Mouse (Mus musculus) MEL (cell line): ENCODE measurements around the gene Ucp3. TPM values are rescaled to one million over a fixed set of nuclear protein-coding genes. Genes with fewer than 3 reads are reported as not detected.

ENCODE experiments used
- DNase-seq: peaks from one replicate; pipeline ENCODE4 v3.0.0; 2011; ENCODE audit warnings: low read depth, low spot score
- H3K27ac ChIP-seq: 2 replicates; pipeline ENCODE4 v1.5.1; 2012; ENCODE audit warnings: low read depth, mild to moderate bottlenecking, control low read depth, low read length, moderate library complexity; ENCODE audit not compliant: control insufficient read depth
- H3K27me3 ChIP-seq, 2 experiments: fragments of 150-350 bp in 1 of 2; sonication (generic) in 1 of 2; 2 replicates each; pipeline ENCODE4 v1.6.1; 2012; ENCODE audit warnings: low read length in 2 of 2, mild to moderate bottlenecking in 2 of 2, improper control_type of control experiment in 1 of 2, moderate library complexity in 1 of 2; ENCODE audit not compliant: insufficient read depth in 2 of 2, control insufficient read depth in 1 of 2
- H3K36me3 ChIP-seq, 2 experiments: 2 replicates each; pipeline ENCODE4 v1.6.1; 2012 to 2014; ENCODE audit warnings: low read length in 2 of 2, improper control_type of control experiment in 1 of 2, inconsistent platforms in 1 of 2, mild to moderate bottlenecking in 1 of 2; ENCODE audit not compliant: insufficient read depth in 2 of 2, control insufficient read depth in 1 of 2
- H3K4me1 ChIP-seq, 2 experiments: fragments of 150-350 bp in 1 of 2; sonication (generic) in 1 of 2; 2 replicates each; pipeline ENCODE4 v1.6.1; 2012; ENCODE audit warnings: low read length in 2 of 2, improper control_type of control experiment in 1 of 2, mild to moderate bottlenecking in 1 of 2; ENCODE audit not compliant: insufficient read depth in 2 of 2, control insufficient read depth in 1 of 2
- H3K4me3 ChIP-seq, 2 experiments: fragments of 150-350 bp in 1 of 2; sonication (generic) in 1 of 2; 2 replicates each; pipeline ENCODE4 v1.5.1; 2012; ENCODE audit warnings: low read depth in 2 of 2, low read length in 2 of 2, mild to moderate bottlenecking in 2 of 2, moderate library complexity in 2 of 2, control low read depth in 1 of 2, improper control_type of control experiment in 1 of 2; ENCODE audit not compliant: control insufficient read depth in 1 of 2, insufficient read depth in 1 of 2
- H3K79me2 ChIP-seq: 2 replicates; pipeline ENCODE4 v1.6.1; 2012; ENCODE audit warnings: mild to moderate bottlenecking, low read length, moderate library complexity; ENCODE audit not compliant: control insufficient read depth, poor library complexity, insufficient read depth
- H3K9ac ChIP-seq: 2 replicates; pipeline ENCODE4 v1.6.1; 2012; ENCODE audit warnings: low read depth, mild to moderate bottlenecking, control low read depth, low read length, moderate library complexity; ENCODE audit not compliant: control insufficient read depth, poor library complexity, severe bottlenecking
- H3K9me3 ChIP-seq: fragments of 150-350 bp; sonication (generic); replicated peaks from 2 replicates; pipeline ENCODE4 v1.6.1; 2012; ENCODE audit warnings: mild to moderate bottlenecking, low read length, improper control_type of control experiment, moderate library complexity; ENCODE audit not compliant: insufficient read depth
- BHLHE40 ChIP-seq: IDR thresholded peaks from 2 replicates; pipeline ENCODE4 v1.6.1; 2012; ENCODE audit warnings: low read depth, mild to moderate bottlenecking, inconsistent platforms, low read length, improper control_type of control experiment, borderline replicate concordance
- GABPA ChIP-seq: IDR thresholded peaks from 2 replicates; pipeline ENCODE4 v1.6.1; 2012; ENCODE audit warnings: low read depth, mild to moderate bottlenecking, inconsistent platforms, low read length, improper control_type of control experiment, moderate library complexity
- GATA1 ChIP-seq: IDR thresholded peaks from 2 replicates; pipeline ENCODE4 v1.6.1; 2011; ENCODE audit warnings: low read depth, low read length, improper control_type of control experiment
- HCFC1 ChIP-seq: IDR thresholded peaks from 2 replicates; pipeline ENCODE4 v1.6.1; 2012; ENCODE audit warnings: low read depth, mild to moderate bottlenecking, inconsistent platforms, low read length, improper control_type of control experiment, moderate library complexity
- KAT2A ChIP-seq: conservative IDR thresholded peaks from 2 replicates; pipeline ENCODE4 v1.6.1; 2012; ENCODE audit warnings: low read depth, low read length, improper control_type of control experiment, inconsistent platforms
- MAX ChIP-seq: IDR thresholded peaks from 2 replicates; pipeline ENCODE4 v1.6.1; 2011; ENCODE audit warnings: low read length, improper control_type of control experiment
- MAZ ChIP-seq: IDR thresholded peaks from 2 replicates; pipeline ENCODE4 v1.6.1; 2012; ENCODE audit warnings: low read depth, mild to moderate bottlenecking, inconsistent platforms, low read length, improper control_type of control experiment
- MEF2A ChIP-seq: IDR thresholded peaks from 2 replicates; pipeline ENCODE4 v1.6.1; 2014; ENCODE audit warnings: low read depth, mild to moderate bottlenecking, inconsistent platforms, low read length, improper control_type of control experiment; ENCODE audit not compliant: poor library complexity, insufficient replicate concordance, severe bottlenecking; ENCODE audit errors: extremely low read depth
- MYC ChIP-seq: IDR thresholded peaks from 2 replicates; pipeline ENCODE4 v1.6.1; 2011; ENCODE audit warnings: low read depth, mild to moderate bottlenecking, low read length, improper control_type of control experiment, moderate library complexity
- NELFE ChIP-seq: IDR thresholded peaks from 2 replicates; pipeline ENCODE4 v1.6.1; 2011; ENCODE audit warnings: low read depth, low read length, improper control_type of control experiment
- POLR2AphosphoS5 ChIP-seq: IDR thresholded peaks from 2 replicates; pipeline ENCODE4 v1.6.1; 2012; ENCODE audit warnings: low read depth, borderline replicate concordance, mild to moderate bottlenecking, inconsistent platforms, low read length, moderate library complexity, mixed read lengths
- RCOR1 ChIP-seq: IDR thresholded peaks from 2 replicates; pipeline ENCODE4 v1.6.1; 2012; ENCODE audit warnings: low read depth, mild to moderate bottlenecking, inconsistent platforms, low read length, improper control_type of control experiment
- TAL1 ChIP-seq: IDR thresholded peaks from 2 replicates; pipeline ENCODE4 v1.6.1; 2012; ENCODE audit warnings: mild to moderate bottlenecking, inconsistent platforms, low read length, moderate library complexity, mixed read lengths
- TBP ChIP-seq: IDR thresholded peaks from 2 replicates; pipeline ENCODE4 v1.8.0; 2011; ENCODE audit warnings: low read depth, low read length, improper control_type of control experiment
- UBTF ChIP-seq: IDR thresholded peaks from 2 replicates; pipeline ENCODE4 v1.6.1; 2012; ENCODE audit warnings: low read depth, mild to moderate bottlenecking, inconsistent platforms, low read length, improper control_type of control experiment, moderate library complexity, borderline replicate concordance; ENCODE audit not compliant: insufficient read depth
- USF2 ChIP-seq, 2 experiments: IDR thresholded peaks; 2 replicates each; pipeline ENCODE4 v1.6.1; 2011 to 2012; ENCODE audit warnings: improper control_type of control experiment in 2 of 2, low read length in 2 of 2, borderline replicate concordance in 1 of 2, inconsistent platforms in 1 of 2, low read depth in 1 of 2, mild to moderate bottlenecking in 1 of 2; ENCODE audit not compliant: insufficient read depth in 1 of 2
- ZMIZ1 ChIP-seq: IDR thresholded peaks from 2 replicates; pipeline ENCODE4 v1.6.1; 2012; ENCODE audit warnings: low read depth, mild to moderate bottlenecking, inconsistent platforms, low read length, improper control_type of control experiment, moderate library complexity
- ZNF384 ChIP-seq: IDR thresholded peaks from 2 replicates; pipeline ENCODE4 v1.6.1; 2012; ENCODE audit warnings: low read depth, mild to moderate bottlenecking, inconsistent platforms, low read length, improper control_type of control experiment
- polyA plus RNA-seq, 2 experiments: library from polyadenylated mRNA; stranded (reverse) in 1 of 2; unstranded in 1 of 2; fragments of >175 nt in 1 of 2; fragments of >200 nt in 1 of 2; gene quantifications; 2 replicates each; pipeline versions ENCODE4 v1.2.1 to v1.2.4; 2012; ENCODE audit warnings: low replicate concordance in 2 of 2, low read depth in 1 of 2; ENCODE audit not compliant: insufficient read length in 2 of 2, insufficient read depth in 1 of 2, missing spikeins in 1 of 2
- total RNA-seq: library from RNA; depleted of rRNA; stranded (reverse); fragments of 300-350 nt; gene quantifications from 2 replicates; pipeline ENCODE4 v1.2.3, GENCODE M21; 2012; rRNA removed

Ucp3 gene
- total and polyA plus RNA-seq, 3 experiments = not detected

GRCm38 (mm10) chr7:100535831-100536230, 63.0 kb downstream of the Ucp3 start:
- H3K4me3 ChIP-seq = no peak overlapping the region
- no peak overlapping the region for H3K9ac ChIP-seq
- peaks cover 2% of the 10 kb centered on the region for H3K79me2 ChIP-seq
- no peak overlapping the region for H3K27ac ChIP-seq
- no peaks in the 10 kb centered on the region for H3K9me3 ChIP-seq
- TF ChIP-seq USF2 (IDR thresholded peaks at IDR 0.05; ENCODE audit: borderline replicate concordance in 1 of 2, insufficient read depth in 1 of 2, low read depth in 1 of 2, low read length in 2 of 2) = no peak
- TF ChIP-seq GATA1 = no peak
- no peak for TF ChIP-seq MEF2A
- no peak for TF ChIP-seq ZMIZ1
- no peak for TF ChIP-seq GABPA
- TF ChIP-seq MAZ = no peak
- no peak for TF ChIP-seq HCFC1
- no peak for TF ChIP-seq RCOR1
- TF ChIP-seq BHLHE40 = no peak
- no peak for TF ChIP-seq UBTF
- TF ChIP-seq ZNF384 = no peak
- TF ChIP-seq MYC = no peak
- TF ChIP-seq TAL1 = no peak
- TF ChIP-seq POLR2AphosphoS5 = no peak
- no peak for TF ChIP-seq NELFE
- TF ChIP-seq TBP = no peak
- TF ChIP-seq MAX = no peak
- TF ChIP-seq KAT2A = no peak
- peaks cover 3 to 22% of the 10 kb centered on the region in 2 experiments for H3K4me1 ChIP-seq
- DNase-seq = no peak
- H3K36me3 ChIP-seq = peaks cover 0 to 8% of the 10 kb centered on the region in 2 experiments; a peak in 2 of 4 replicates
- H3K27me3 ChIP-seq = no peaks in the 10 kb centered on the region

Other genes starting within 250 kb of the Ucp3 start
- gene Pgm2l1, start 245.6 kb upstream of the Ucp3 start, total RNA-seq = 4.4 and 5.7 TPM in 2 replicates
- gene Pgm2l1, start 245.6 kb upstream of the Ucp3 start, polyA plus RNA-seq = 10 to 100 TPM in 1 of 2 experiments, not detected in 1; 10.5 TPM
- gene P4ha3, start 187.5 kb upstream of the Ucp3 start, total RNA-seq = 0.35 and 0.39 TPM in 2 replicates
- gene P4ha3, start 187.5 kb upstream of the Ucp3 start, polyA plus RNA-seq = not detected
- 8.5 and 9.2 TPM in 2 replicates for gene C2cd3, start 100.8 kb upstream of the Ucp3 start, total RNA-seq
- 10 to 100 TPM in 1 of 2 experiments, not detected in 1; 23.5 TPM for gene C2cd3, start 100.8 kb upstream of the Ucp3 start, polyA plus RNA-seq
- 28.0 and 29.5 TPM in 2 replicates for gene Ppme1, start 100.7 kb upstream of the Ucp3 start, total RNA-seq
- gene Ppme1, start 100.7 kb upstream of the Ucp3 start, polyA plus RNA-seq = 10 to 100 TPM in 1 of 2 experiments, not detected in 1; 74.0 TPM
- gene Ucp2, start 20.3 kb downstream of the Ucp3 start, total RNA-seq = 139 and 156 TPM in 2 replicates
- gene Ucp2, start 20.3 kb downstream of the Ucp3 start, polyA plus RNA-seq = 100 to 1,000 TPM in 1 of 2 experiments, not detected in 1; 724 TPM
- gene Dnajb13, start 42.0 kb downstream of the Ucp3 start, total RNA-seq = 2.0 and 2.2 TPM in 2 replicates
- 1 to 10 TPM in 1 of 2 experiments, not detected in 1; 3.6 TPM for gene Dnajb13, start 42.0 kb downstream of the Ucp3 start, polyA plus RNA-seq
- gene Coa4, start 64.1 kb downstream of the Ucp3 start, total RNA-seq = 6.1 and 8.1 TPM in 2 replicates
- 10 to 100 TPM in 1 of 2 experiments, not detected in 1; 13.8 TPM for gene Coa4, start 64.1 kb downstream of the Ucp3 start, polyA plus RNA-seq
- gene Rab6a, start 134.4 kb downstream of the Ucp3 start, total RNA-seq = 43.2 and 45.1 TPM in 2 replicates
- gene Rab6a, start 134.4 kb downstream of the Ucp3 start, polyA plus RNA-seq = 10 to 100 TPM; 58.4 to 92.8 TPM
- gene Mrpl48, start 135.3 kb downstream of the Ucp3 start, total RNA-seq = 39.5 and 45.5 TPM in 2 replicates
- 10 to 100 TPM in 1 of 2 experiments, not detected in 1; 67.3 TPM for gene Mrpl48, start 135.3 kb downstream of the Ucp3 start, polyA plus RNA-seq
- gene Plekhb1, start 189.4 kb downstream of the Ucp3 start, total RNA-seq = 0.07 and 0.12 TPM in 2 replicates
- under 1 TPM in 1 of 2 experiments, not detected in 1; 0.40 TPM for gene Plekhb1, start 189.4 kb downstream of the Ucp3 start, polyA plus RNA-seq
- 3.1 and 3.2 TPM in 2 replicates for gene Fam168a, start 233.6 kb downstream of the Ucp3 start, total RNA-seq
- 10 to 100 TPM in 1 of 2 experiments, not detected in 1; 19.2 TPM for gene Fam168a, start 233.6 kb downstream of the Ucp3 start, polyA plus RNA-seq